In the genomic region with DNA sequence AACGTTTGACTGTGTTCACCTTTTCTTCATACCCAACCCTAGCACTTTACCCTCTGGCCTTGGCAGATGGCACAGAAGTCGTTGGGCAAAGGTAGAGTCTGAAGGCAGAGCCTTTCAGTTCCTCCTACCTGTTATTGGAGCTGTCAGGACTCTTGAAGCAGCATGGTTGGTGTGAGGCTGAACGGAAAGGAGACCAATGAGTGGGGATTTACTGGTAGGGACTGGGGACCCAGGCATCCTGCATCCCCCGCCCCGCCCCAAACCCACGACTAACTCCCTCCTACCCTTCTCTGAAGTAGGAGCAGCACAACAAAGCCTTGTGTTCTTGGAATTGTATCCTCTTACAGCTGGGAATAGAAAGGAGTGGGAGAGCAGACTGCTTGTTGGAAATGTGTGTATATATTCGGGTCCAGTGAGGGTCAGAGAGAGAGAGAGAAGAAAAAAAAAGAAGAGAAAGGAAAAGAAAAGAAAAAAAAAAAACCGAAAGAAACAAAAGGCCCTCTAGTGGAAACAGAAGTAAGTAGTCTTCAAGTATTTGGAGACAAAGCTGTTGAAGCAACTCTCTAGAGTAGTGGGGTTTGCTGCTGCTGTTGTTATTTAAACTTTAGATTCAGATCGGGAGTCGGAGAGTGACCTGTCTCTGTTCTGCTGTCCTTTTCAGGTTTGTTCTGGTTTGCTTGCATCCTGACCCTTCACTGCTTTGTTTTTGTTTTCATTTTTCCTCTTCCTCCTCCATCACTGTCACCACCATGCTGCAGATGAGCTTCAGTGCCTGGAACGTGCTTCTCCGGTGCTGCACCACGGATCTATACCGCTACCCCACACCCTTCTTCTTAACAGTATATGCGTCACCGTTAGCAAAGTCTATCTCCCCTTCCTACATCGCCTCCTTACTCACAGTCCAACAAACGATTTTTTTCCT, we compare ENCODE assay signal across 8 mouse cellular contexts. TPM values are rescaled to one million over a fixed set of nuclear protein-coding genes. Genes with fewer than 3 reads are reported as not detected.
A peak's percentile ranks its signal among the peaks of the same experiment; 100 is the strongest.
DNase-seq lines count a peak whose midpoint lies in the region; ATAC-seq and TF ChIP-seq lines count a peak whose summit lies in the region.

Gene Dgka (minus strand): TSS at position 176 of the 922 bp plus-strand sequence.

- H3K9me3 ChIP-seq in heart, embryonic 14.5 days (ENCODE audit: control insufficient read depth, low read length) = no peaks in the 10 kb centered on the region
- no peaks in the 10 kb centered on the region for H3K9me3 ChIP-seq in midbrain, embryonic 10.5 days (replicated peaks)

- 20% methylated on average over 18 of the region's 18 CpGs for WGBS in heart, embryonic 14.5 days
- WGBS in midbrain, embryonic 10.5 days = 26% methylated on average over 18 of the region's 18 CpGs

- no peaks in the 10 kb centered on the region for H3K36me3 ChIP-seq in heart, embryonic 14.5 days (ENCODE audit: control insufficient read depth, insufficient read depth, low read length)
- H3K36me3 ChIP-seq in midbrain, embryonic 10.5 days = no peaks in the 10 kb centered on the region

- ATAC-seq in heart, embryonic 14.5 days (ENCODE audit: insufficient number of reproducible peaks, insufficient read depth, low FRiP score, low read depth) = no peak

- peak within 1 kb of the TSS; percentile 73 for H3K9ac ChIP-seq in heart, embryonic 14.5 days (ENCODE audit: low read length)

- TF ChIP-seq CTCF in bone marrow macrophage, adult 2 months (IDR thresholded peaks at IDR 0.05; ENCODE audit: low read depth, low read length) = no peak

- H3K27me3 ChIP-seq in heart, embryonic 14.5 days (ENCODE audit: control insufficient read depth, insufficient read depth, low read length) = peaks cover 6% of the 10 kb centered on the region; the same call in 1 of the 2 replicates
- H3K27me3 ChIP-seq in midbrain, embryonic 10.5 days (ENCODE audit: low read depth, poor library complexity, severe bottlenecking) = peaks cover 57% of the 10 kb centered on the region

- no peak for DNase-seq in layer of hippocampus, adult 8-10 months (ENCODE audit: low spot score in 2 of 2)
- DNase-seq in layer of hippocampus, adult 11-12 months (ENCODE audit: low spot score) = no peak
- peak; percentile 14 to 52 for DNase-seq in kidney, postnatal 25 days
- DNase-seq in midbrain, embryonic 10.5 days (ENCODE audit: low spot score) = peak; percentile 19
- peak; percentile 68 to 80 for DNase-seq in thymus, adult 18-20 months
- no peak for DNase-seq in ovary, postnatal 36 days (ENCODE audit: low spot score)

- H3K4me3 ChIP-seq in bone marrow macrophage, adult 2 months (ENCODE audit: insufficient read depth, low read length) = peak within 1 kb of the TSS; percentile 70
- peak within 1 kb of the TSS; percentile 58 to 59 for H3K4me3 ChIP-seq in heart, embryonic 14.5 days (ENCODE audit: control insufficient read depth in 1 of 2, insufficient read depth in 1 of 2, low read depth in 1 of 2, low read length in 2 of 2)
- peak within 1 kb of the TSS; percentile 72 for H3K4me3 ChIP-seq in midbrain, embryonic 10.5 days

- no peak for TF ChIP-seq POLR2A in bone marrow macrophage, adult 2 months (IDR thresholded peaks at IDR 0.05; ENCODE audit: borderline replicate concordance, low read depth, low read length)

- peaks cover 28% of the 10 kb centered on the region for H3K4me1 ChIP-seq in bone marrow macrophage, adult 2 months (ENCODE audit: control insufficient read depth, insufficient read depth, low read length)
- peaks cover 10 to 27% of the 10 kb centered on the region in 2 experiments for H3K4me1 ChIP-seq in heart, embryonic 14.5 days (ENCODE audit: control insufficient read depth in 2 of 2, insufficient read depth in 2 of 2, low read length in 2 of 2)
- H3K4me1 ChIP-seq in midbrain, embryonic 10.5 days = peaks cover 44% of the 10 kb centered on the region

- no peak within 1 kb of the TSS for H3K27ac ChIP-seq in bone marrow macrophage, adult 2 months (ENCODE audit: insufficient read depth, low read depth, low read length)
- H3K27ac ChIP-seq in heart, embryonic 14.5 days (replicated peaks in 1 of 2; ENCODE audit: control insufficient read depth in 1 of 2, insufficient read depth in 1 of 2, low read depth in 2 of 2, low read length in 2 of 2) = peak within 1 kb of the TSS; percentile 49 to 55
- H3K27ac ChIP-seq in midbrain, embryonic 10.5 days (replicated peaks) = peak within 1 kb of the TSS; percentile 75

- peak within 1 kb of the TSS; percentile 90 for H3K4me2 ChIP-seq in heart, embryonic 14.5 days (ENCODE audit: low read length)

RNA-seq across cellular contexts. Expression of gene Dgka, which starts in this region (rescaled TPM):
- total RNA-seq in layer of hippocampus, adult 8-10 months (2022) = 10 to 100 TPM; 11.3 to 15.4 (median 13.9) TPM
- polyA plus RNA-seq in bone marrow macrophage, adult 2 months (2012; ENCODE audit: insufficient read depth, insufficient read length, missing spikeins) = 26.1 and 29.6 TPM in 2 replicates
- polyA plus RNA-seq in heart, embryonic 14.5 days (2014; fragmentation: Nextera tagmentation; extraction: Ambion mirVana) = 5.4 and 7.1 TPM in 2 replicates
- polyA plus RNA-seq in midbrain, embryonic 10.5 days (2016; fragmentation: Nextera tagmentation; extraction: Ambion mirVana) = 3.7 and 4.7 TPM in 2 replicates

Comparison
In these comparisons a context has a peak if more than half of its experiments do, and no peak if none do; other contexts are left out.
1. DNase-seq: peak in kidney, postnatal 25 days (2 of 2), midbrain, embryonic 10.5 days (single experiment) and thymus, adult 18-20 months (2 of 2); none in layer of hippocampus, adult 8-10 months (0 of 2), layer of hippocampus, adult 11-12 months (single experiment) and ovary, postnatal 36 days (single experiment).
2. Peak in every context shown above with its lines, with median percentiles within 50 percentile points of each other: H3K4me3 ChIP-seq.